Mouse (Mus musculus) limb, embryonic 10.5 days (tissue): Measurements from ENCODE around the gene Eml3. TPM values are rescaled to one million over a fixed set of nuclear protein-coding genes. Genes with fewer than 3 reads are reported as not detected.
A peak's percentile ranks its signal among the peaks of the same experiment; 100 is the strongest.
"Not testable (repeated sequence)": the region's sequence is repeated elsewhere in the genome, so short reads cannot be mapped to it uniquely, and the experiment has no call there.

Experiments used
- DNase-seq: peaks from one replicate; pipeline ENCODE4 v3.0.0-alpha.2; 2017; ENCODE audit warnings: low spot score
- H3K27ac ChIP-seq: fragments of 300-500 bp; sonication (generic); 2 replicates; pipeline ENCODE4 v1.5.1; 2016; ENCODE audit warnings: mild to moderate bottlenecking
- H3K27me3 ChIP-seq: fragments of 300-500 bp; sonication (generic); 2 replicates; pipeline ENCODE4 v1.6.1; 2016; ENCODE audit warnings: low read depth, mild to moderate bottlenecking; ENCODE audit not compliant: poor library complexity, severe bottlenecking
- H3K36me3 ChIP-seq: fragments of 300-500 bp; sonication (generic); 2 replicates; pipeline ENCODE4 v1.6.1; 2016; ENCODE audit warnings: mild to moderate bottlenecking, moderate library complexity
- H3K4me1 ChIP-seq: fragments of 300-500 bp; sonication (generic); 2 replicates; pipeline ENCODE4 v1.6.1; 2016
- H3K4me3 ChIP-seq: fragments of 300-500 bp; sonication (generic); 2 replicates; pipeline ENCODE4 v1.5.1; 2016; ENCODE audit warnings: mild to moderate bottlenecking, moderate library complexity
- H3K9me3 ChIP-seq: fragments of 300-500 bp; sonication (generic); replicated peaks from 2 replicates; pipeline ENCODE4 v1.6.1; 2016; ENCODE audit warnings: mild to moderate bottlenecking
- WGBS: fragments of 180-500 bp; shearing (Covaris S2); methylation state at CpG from one replicate; pipeline ENCODE4 v1.1.7; 2016; 5-methylcytosine and 5-hydroxymethylcytosine counted together
- polyA plus RNA-seq: library from polyadenylated mRNA; unstranded; fragments of >200 nt; fragmentation: Nextera tagmentation; extraction: Ambion mirVana; gene quantifications from 2 replicates; pipeline ENCODE4 v1.2.1, GENCODE M21; 2016

The Eml3 gene
- polyA plus RNA-seq, 1 experiment from 2014 or later, result 37.1 TPM

GRCm38 (mm10) chr19:8967893-8968292, 38.5 kb downstream of the Eml3 start:
- peak overlapping the region; percentile 88 for H3K27ac ChIP-seq
- H3K4me1 ChIP-seq, result peaks cover 19% of the 10 kb centered on the region
- no peak for DNase-seq
- peaks cover 78% of the 10 kb centered on the region for H3K36me3 ChIP-seq
- no peaks in the 10 kb centered on the region for H3K27me3 ChIP-seq
- H3K4me3 ChIP-seq, result peak overlapping the region; percentile 73
- 6% methylated on average over 9 of the region's 9 CpGs for WGBS
- no peaks in the 10 kb centered on the region for H3K9me3 ChIP-seq

DNA sequence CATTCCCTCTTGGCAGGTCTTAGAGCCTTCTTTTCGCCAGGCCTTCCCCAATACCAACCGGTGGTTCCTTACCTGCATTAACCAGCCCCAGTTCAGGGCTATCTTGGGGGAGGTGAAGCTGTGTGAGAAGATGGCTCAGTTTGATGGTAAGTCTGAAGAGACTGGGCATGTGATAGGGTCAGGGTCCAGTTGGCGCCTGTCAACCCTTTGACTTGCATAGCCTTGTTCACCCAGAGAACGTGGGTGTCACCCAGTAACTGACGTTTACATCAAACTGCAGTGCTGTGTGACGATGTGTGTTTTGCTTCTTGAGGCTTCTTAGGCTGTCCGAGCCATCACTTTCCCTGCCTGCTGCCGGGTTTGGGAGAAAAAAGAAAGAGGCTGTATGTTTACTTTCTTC, 43.1 kb downstream of the Eml3 start:
- not testable (repeated sequence) for H3K9me3 ChIP-seq, H3K4me1 ChIP-seq, H3K27ac ChIP-seq, DNase-seq, H3K27me3 ChIP-seq, H3K4me3 ChIP-seq
- peaks cover 92% of the 10 kb centered on the region for H3K36me3 ChIP-seq
- WGBS, result 94% methylated on average over 8 of the region's 8 CpGs

- Histone ChIP-seq H3K27ac (no peak overlapping the region), H3K9me3 (no peaks in the 10 kb centered on the region), H3K4me3 (no peak overlapping the region), H3K4me1 (no peaks in the 10 kb centered on the region; the same call in 1 of the 2 replicates), H3K27me3 (no peaks in the 10 kb centered on the region), H3K36me3 (peaks cover 100% of the 10 kb centered on the region)
- WGBS, result 94% methylated on average over 1 of the region's 1 CpGs
- DNase-seq, result no peak
These were observed 45.3 kb downstream of the Eml3 start for GRCm38 (mm10) chr19:8974638-8975037.

- Histone ChIP-seq H3K4me3 (no peak overlapping the region), H3K36me3 (peaks cover 100% of the 10 kb centered on the region), H3K27ac (no peak overlapping the region), H3K27me3 (no peaks in the 10 kb centered on the region), H3K9me3 (no peaks in the 10 kb centered on the region), H3K4me1 (no peaks in the 10 kb centered on the region; the same call in 1 of the 2 replicates)
- WGBS, result 95% methylated on average over 2 of the region's 2 CpGs
- DNase-seq, result no peak
These were observed 46.1 kb downstream of the Eml3 start for GRCm38 (mm10) chr19:8975491-8975890.

DNA sequence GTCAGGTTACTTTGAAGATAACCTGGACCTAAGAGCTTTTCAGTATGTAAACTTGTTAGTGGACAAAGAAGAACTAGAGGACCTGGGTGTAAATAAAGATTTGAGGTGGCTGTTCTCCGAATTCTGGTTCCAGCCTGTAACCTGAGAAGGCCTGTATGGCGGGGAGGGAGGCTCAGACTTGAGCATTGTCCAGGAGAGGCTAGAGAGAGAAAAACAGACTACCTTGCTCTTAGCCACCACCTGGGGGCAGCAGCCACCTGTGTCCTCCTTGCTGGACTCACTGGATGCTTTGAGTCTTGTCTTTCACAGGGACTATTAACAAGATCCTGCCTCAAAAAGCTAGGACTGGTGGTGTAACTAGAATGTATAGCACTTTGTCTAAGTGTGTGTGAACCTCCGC, 47.2 kb downstream of the Eml3 start:
- H3K4me1 ChIP-seq, result no peaks in the 10 kb centered on the region; the same call in 1 of the 2 replicates
- WGBS, result 50% methylated on average over 3 of the region's 3 CpGs
- no peak overlapping the region for H3K4me3 ChIP-seq
- H3K27ac ChIP-seq, result no peak overlapping the region; the same call in 1 of the 2 replicates
- H3K27me3 ChIP-seq, result no peaks in the 10 kb centered on the region
- H3K9me3 ChIP-seq, result no peaks in the 10 kb centered on the region
- peaks cover 97% of the 10 kb centered on the region for H3K36me3 ChIP-seq
- DNase-seq, result peak; percentile 70

GRCm38 (mm10) chr19:8980771-8981170, 51.4 kb downstream of the Eml3 start:
- 59% methylated on average over 5 of the region's 5 CpGs for WGBS
- no peak for DNase-seq
- Histone ChIP-seq H3K27ac (no peak overlapping the region; the same call in 1 of the 2 replicates), H3K4me1 (peaks cover 19% of the 10 kb centered on the region), H3K9me3 (no peaks in the 10 kb centered on the region), H3K4me3 (no peak overlapping the region), H3K27me3 (no peaks in the 10 kb centered on the region), H3K36me3 (peaks cover 62% of the 10 kb centered on the region)

DNA sequence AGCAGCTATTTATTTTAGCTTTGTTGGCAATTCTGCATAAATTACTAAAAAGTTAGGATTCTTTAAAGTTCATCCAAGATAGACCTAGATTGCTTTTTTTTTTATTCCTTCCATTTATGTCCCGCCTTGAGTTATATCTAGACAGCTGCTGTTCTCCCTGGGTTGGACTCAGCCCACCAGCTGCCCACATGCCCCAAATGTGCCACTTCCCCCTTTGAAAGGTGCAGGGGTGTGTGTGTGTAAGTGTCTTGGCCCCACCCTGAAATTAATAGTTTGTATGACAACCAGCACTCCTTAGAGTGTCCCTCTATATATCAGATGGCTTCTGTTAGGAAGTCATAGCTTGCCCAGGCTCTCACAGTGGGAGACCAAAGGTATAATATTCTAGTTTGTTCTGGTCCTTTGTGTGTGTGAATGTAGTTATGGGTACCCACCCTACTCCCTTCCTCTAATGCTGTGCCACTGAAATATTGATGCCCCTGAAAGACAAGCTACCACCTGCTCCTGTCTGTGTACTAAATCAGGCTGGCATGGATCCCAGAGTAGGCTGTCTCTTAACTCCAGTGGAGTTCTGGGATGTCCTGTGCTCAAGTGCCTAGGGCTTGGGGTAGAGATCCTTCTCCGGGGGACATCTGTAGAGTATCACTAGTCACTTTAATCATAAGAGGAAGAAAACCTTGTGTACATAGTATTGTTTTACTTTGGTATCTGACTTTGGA, 52.3 kb downstream of the Eml3 start:
- H3K4me3 ChIP-seq, result no peak overlapping the region
- no peaks in the 10 kb centered on the region for H3K27me3 ChIP-seq
- no peak for DNase-seq
- H3K9me3 ChIP-seq, result no peaks in the 10 kb centered on the region
- H3K27ac ChIP-seq, result no peak overlapping the region
- H3K36me3 ChIP-seq, result peaks cover 54% of the 10 kb centered on the region
- WGBS, result 80% methylated on average over 2 of the region's 2 CpGs
- peaks cover 19% of the 10 kb centered on the region for H3K4me1 ChIP-seq

DNA sequence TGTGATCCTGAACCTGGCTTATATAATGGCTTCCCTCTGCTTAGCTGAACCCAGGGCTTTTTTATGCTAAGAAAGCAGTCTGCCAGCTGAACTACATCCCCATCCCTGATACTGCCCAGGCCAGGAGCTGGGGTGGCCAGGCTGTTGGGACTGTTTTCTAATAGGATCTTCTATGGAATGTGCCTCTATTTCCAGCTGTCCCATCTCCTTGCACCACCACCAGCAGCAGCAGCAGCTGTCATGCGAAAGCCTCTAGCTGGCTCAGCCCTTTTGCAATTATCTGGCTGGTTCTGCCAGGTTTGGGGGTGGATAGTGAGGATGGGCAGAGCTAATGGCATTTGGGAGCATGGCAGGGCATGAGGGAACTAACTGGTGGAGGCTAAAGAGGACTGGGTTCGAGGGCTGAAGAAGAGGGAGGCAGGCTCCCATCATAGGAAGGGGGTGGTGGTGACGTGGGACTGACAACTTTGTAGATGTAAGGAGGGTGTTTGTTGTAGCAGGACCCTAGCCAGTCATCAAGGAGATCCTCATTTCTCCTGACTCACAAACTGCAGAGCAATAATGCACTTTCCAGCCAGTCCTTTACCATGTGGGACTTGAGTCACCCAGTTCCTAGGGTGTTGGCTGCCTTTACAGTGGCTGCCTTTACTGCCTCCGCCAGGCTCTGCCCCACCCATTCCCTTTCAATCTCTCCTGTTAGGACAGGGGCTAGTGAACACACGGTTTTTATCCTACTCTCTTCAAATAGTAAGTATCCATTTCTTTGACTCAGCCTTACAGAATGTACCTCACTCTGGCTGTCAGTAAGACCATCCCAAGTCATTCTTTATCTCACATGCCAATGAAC, 53.2 kb downstream of the Eml3 start:
- H3K4me1 ChIP-seq, result peaks cover 19% of the 10 kb centered on the region
- no peak overlapping the region for H3K27ac ChIP-seq
- peaks cover 4% of the 10 kb centered on the region for H3K27me3 ChIP-seq
- no peak overlapping the region for H3K4me3 ChIP-seq
- WGBS, result 59% methylated on average over 5 of the region's 5 CpGs
- H3K36me3 ChIP-seq, result peaks cover 44% of the 10 kb centered on the region
- DNase-seq, result no peak
- no peaks in the 10 kb centered on the region for H3K9me3 ChIP-seq

- Histone ChIP-seq H3K27ac (0 out of 2 replicates have a peak overlapping the region, but pooled peaks have one; percentile 8), H3K4me3 (no peak overlapping the region), H3K36me3 (peaks cover 38% of the 10 kb centered on the region), H3K4me1 (peaks cover 25% of the 10 kb centered on the region), H3K9me3 (no peaks in the 10 kb centered on the region), H3K27me3 (peaks cover 10% of the 10 kb centered on the region)
- no peak for DNase-seq
- 40% methylated on average over 4 of the region's 4 CpGs for WGBS
These were observed 53.8 kb downstream of the Eml3 start for GRCm38 (mm10) chr19:8983150-8983650.

- Histone ChIP-seq H3K36me3 (peaks cover 26% of the 10 kb centered on the region), H3K27ac (0 out of 2 replicates have a peak overlapping the region, but pooled peaks have one; percentile 40), H3K27me3 (peaks cover 20% of the 10 kb centered on the region), H3K4me1 (peaks cover 37% of the 10 kb centered on the region), H3K4me3 (no peak overlapping the region), H3K9me3 (no peaks in the 10 kb centered on the region)
- WGBS, result 31% methylated on average over 7 of the region's 7 CpGs
- DNase-seq, result no peak
These were observed 55.0 kb downstream of the Eml3 start for GRCm38 (mm10) chr19:8984255-8984868.

GRCm38 (mm10) chr19:8985891-8986290, 56.5 kb downstream of the Eml3 start:
- H3K9me3 ChIP-seq, result no peaks in the 10 kb centered on the region
- peaks cover 11% of the 10 kb centered on the region for H3K36me3 ChIP-seq
- no peak overlapping the region for H3K27ac ChIP-seq
- no peak for DNase-seq
- peaks cover 49% of the 10 kb centered on the region for H3K4me1 ChIP-seq
- no peak overlapping the region for H3K4me3 ChIP-seq
- WGBS, result 83% methylated on average over 5 of the region's 5 CpGs
- peaks cover 20% of the 10 kb centered on the region for H3K27me3 ChIP-seq

- 42% methylated on average over 2 of the region's 2 CpGs for WGBS
- 0 out of 2 replicates have a peak overlapping the region, but pooled peaks have one; percentile 10 for H3K27ac ChIP-seq
- peaks cover 20% of the 10 kb centered on the region for H3K27me3 ChIP-seq
- DNase-seq, result no peak
- H3K9me3 ChIP-seq, result no peaks in the 10 kb centered on the region
- peaks cover 68% of the 10 kb centered on the region for H3K4me1 ChIP-seq
- 0 out of 2 replicates have a peak overlapping the region, but pooled peaks have one; percentile 75 for H3K4me3 ChIP-seq
- 0 out of 2 replicates have a peak, but pooled peaks cover under 1% of the 10 kb centered on the region for H3K36me3 ChIP-seq
These were observed 58.5 kb downstream of the Eml3 start for GRCm38 (mm10) chr19:8987816-8988215.
